Mouse (Mus musculus) G1E (cell line): ENCODE measurements at regions not wholly inside any gene's neighbourhood (a gene's known extent, or its start where the extent isn't known, plus 50 kb on each side); places are given as distances from the start of the nearest gene placed in this dataset.

Source experiments
- CTCF ChIP-seq: IDR thresholded peaks from 2 replicates; pipeline ENCODE4 v1.5.1; 2012; ENCODE audit warnings: low read depth, low read length, inconsistent platforms, mixed read lengths
- GATA2 ChIP-seq: IDR thresholded peaks from 2 replicates; pipeline ENCODE4 v1.6.1; 2012; ENCODE audit warnings: low read depth, low read length, inconsistent platforms, borderline replicate concordance
- TAL1 ChIP-seq: conservative IDR thresholded peaks from 2 replicates; pipeline ENCODE4 v1.6.1; 2012; ENCODE audit warnings: low read depth, low read length, inconsistent platforms, mixed read lengths

DNA sequence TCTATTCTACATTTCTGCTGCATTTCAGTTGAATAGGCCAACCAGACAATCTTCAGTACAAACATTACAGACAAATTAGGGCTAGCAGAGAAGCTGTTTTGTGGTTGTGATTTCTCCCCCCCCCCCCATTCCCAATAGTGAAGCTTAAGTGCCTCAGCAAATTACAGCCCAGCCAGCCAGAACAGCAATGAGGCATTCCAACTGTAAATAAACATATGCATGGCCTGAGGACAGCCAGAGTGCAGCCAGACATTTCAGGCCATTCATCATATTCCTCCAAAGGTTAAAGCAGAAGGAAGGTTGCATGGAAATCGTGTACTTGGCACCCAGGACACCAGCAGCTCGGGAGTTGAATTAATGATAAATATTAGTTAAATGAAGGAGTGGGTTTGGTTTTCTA is 116.6 kb upstream of the Pax6 start:
- TF ChIP-seq CTCF (no peak), GATA2 (no peak), TAL1 (no peak)
